ENCODE assay signal across 8 mouse cellular contexts in genomic region chr9:50775662-50776126, GRCm38 (mm10). TPM values are rescaled to one million over a fixed set of nuclear protein-coding genes. Genes with fewer than 3 reads are reported as not detected.
DNase-seq lines count a peak whose midpoint lies in the region; ATAC-seq and TF ChIP-seq lines count a peak whose summit lies in the region.

No protein-coding gene starts in this region.

- ATAC-seq in hematopoietic stem cell, adult 5-6 weeks (replicated peaks in 1 of 2; ENCODE audit: insufficient read depth in 1 of 2, low FRiP score in 2 of 2, low TSS enrichment in 1 of 2, low read depth in 1 of 2, poor library complexity in 2 of 2, severe bottlenecking in 2 of 2) = peak; percentile 17 to 42; a peak in 1 of 4 replicates
- ATAC-seq in lung, postnatal 0 days = peak; percentile 34

- H3K9me3 ChIP-seq in lung, postnatal 0 days (ENCODE audit: low read length) = no peaks in the 10 kb centered on the region

- peaks cover 15% of the 10 kb centered on the region for H3K4me1 ChIP-seq in bone marrow macrophage, adult 2 months (ENCODE audit: control insufficient read depth, insufficient read depth, low read length)
- H3K4me1 ChIP-seq in lung, postnatal 0 days (ENCODE audit: insufficient read depth, low read depth, low read length) = peaks cover 4% of the 10 kb centered on the region; the same call in 1 of the 2 replicates

- H3K27me3 ChIP-seq in lung, postnatal 0 days (replicated peaks; ENCODE audit: insufficient read depth, low read length) = no peaks in the 10 kb centered on the region

- DNase-seq in gastrocnemius, postnatal 10 days = peak; percentile 33
- no peak for DNase-seq in gastrocnemius, adult 18-20 months (ENCODE audit: low spot score)
- peak; percentile 22 for DNase-seq in 3T3-L1 (ENCODE audit: low read depth, low spot score)
- no peak for DNase-seq in lung, postnatal 0 days (ENCODE audit: low spot score)
- DNase-seq in yolk sac, embryonic 10.5 days (ENCODE audit: low spot score) = no peak
- DNase-seq in frontal cortex, postnatal 25 days (ENCODE audit: low spot score in 2 of 2) = no peak

- H3K9ac ChIP-seq in lung, postnatal 0 days (replicated peaks; ENCODE audit: low read depth) = peak overlapping the region; percentile 88

- H3K27ac ChIP-seq in bone marrow macrophage, adult 2 months (ENCODE audit: insufficient read depth, low read depth, low read length) = no peak overlapping the region
- no peak overlapping the region for H3K27ac ChIP-seq in lung, postnatal 0 days (ENCODE audit: low read length)

- peak overlapping the region; percentile 98 for H3K4me2 ChIP-seq in lung, postnatal 0 days (replicated peaks; ENCODE audit: low read depth, low read length)

- peak overlapping the region; percentile 67 for H3K4me3 ChIP-seq in bone marrow macrophage, adult 2 months (ENCODE audit: insufficient read depth, low read length)
- H3K4me3 ChIP-seq in lung, postnatal 0 days (ENCODE audit: low read depth, low read length) = peak overlapping the region; percentile 98

- no peak for TF ChIP-seq POLR2A in bone marrow macrophage, adult 2 months (IDR thresholded peaks at IDR 0.05; ENCODE audit: borderline replicate concordance, low read depth, low read length)

- no peak for TF ChIP-seq CTCF in bone marrow macrophage, adult 2 months (IDR thresholded peaks at IDR 0.05; ENCODE audit: low read depth, low read length)
- TF ChIP-seq CTCF in lung, postnatal 0 days (IDR thresholded peaks at IDR 0.05) = no peak

- TF ChIP-seq EP300 in lung, postnatal 0 days (IDR thresholded peaks at IDR 0.05) = no peak

- peaks cover 8% of the 10 kb centered on the region; the same call in 1 of the 2 replicates for H3K36me3 ChIP-seq in lung, postnatal 0 days (ENCODE audit: insufficient read depth, low read length)

- WGBS in lung, postnatal 0 days = under 1% methylated on average over 28 of the region's 30 CpGs

RNA-seq across cellular contexts. Expression of gene 1110032A03Rik, which starts 0.4 kb away (rescaled TPM):
- total RNA-seq in gastrocnemius, postnatal 10 days (2021) = 10 to 100 TPM; 11.4 to 12.6 TPM
- 10 to 100 TPM; 13.7 to 18.9 TPM for total RNA-seq in gastrocnemius, adult 18-20 months (2021)
- 47.7 and 48.7 TPM in 2 replicates for polyA plus RNA-seq in bone marrow macrophage, adult 2 months (2012; ENCODE audit: insufficient read depth, insufficient read length, missing spikeins)
- total RNA-seq in hematopoietic stem cell, adult 5-6 weeks (2017) = 22.5 and 37.0 TPM in 2 replicates
- polyA plus RNA-seq in lung, postnatal 0 days (2015; fragmentation: Nextera tagmentation; extraction: Ambion mirVana) = 72.3 and 79.8 TPM in 2 replicates

RNA-seq across cellular contexts. Expression of gene Alg9, which starts 0.9 kb away (rescaled TPM):
- total RNA-seq in gastrocnemius, postnatal 10 days (2021) = 10 to 100 TPM in 1 of 2 experiments, 1 to 10 TPM in 1; 8.2 to 13.4 TPM
- 10 to 100 TPM; 10.3 to 10.8 TPM for total RNA-seq in gastrocnemius, adult 18-20 months (2021)
- polyA plus RNA-seq in bone marrow macrophage, adult 2 months (2012; ENCODE audit: insufficient read depth, insufficient read length, missing spikeins) = 17.7 and 20.0 TPM in 2 replicates
- total RNA-seq in hematopoietic stem cell, adult 5-6 weeks (2017) = 18.0 and 18.2 TPM in 2 replicates
- 17.9 and 19.0 TPM in 2 replicates for polyA plus RNA-seq in lung, postnatal 0 days (2015; fragmentation: Nextera tagmentation; extraction: Ambion mirVana)

RNA-seq across cellular contexts. Expression of gene Fdxacb1, which starts 7.7 kb away (rescaled TPM):
- total RNA-seq in gastrocnemius, postnatal 10 days (2021) = 1 to 10 TPM; 4.0 to 4.9 TPM
- 1 to 10 TPM; 4.2 to 4.4 TPM for total RNA-seq in gastrocnemius, adult 18-20 months (2021)
- polyA plus RNA-seq in bone marrow macrophage, adult 2 months (2012; ENCODE audit: insufficient read depth, insufficient read length, missing spikeins) = 9.3 and 9.5 TPM in 2 replicates
- 8.8 and 8.9 TPM in 2 replicates for total RNA-seq in hematopoietic stem cell, adult 5-6 weeks (2017)
- polyA plus RNA-seq in lung, postnatal 0 days (2015; fragmentation: Nextera tagmentation; extraction: Ambion mirVana) = 10.2 and 12.1 TPM in 2 replicates

RNA-seq across cellular contexts. Expression of gene Hspb2, which starts 23.5 kb away (rescaled TPM):
- total RNA-seq in gastrocnemius, postnatal 10 days (2021) = 100 to 1,000 TPM; 120 to 128 TPM
- total RNA-seq in gastrocnemius, adult 18-20 months (2021) = 100 to 1,000 TPM; 120 to 134 TPM
- polyA plus RNA-seq in bone marrow macrophage, adult 2 months (2012; ENCODE audit: insufficient read depth, insufficient read length, missing spikeins) = not detected in 2 replicates
- total RNA-seq in hematopoietic stem cell, adult 5-6 weeks (2017) = not detected in 2 replicates
- 30.8 and 32.4 TPM in 2 replicates for polyA plus RNA-seq in lung, postnatal 0 days (2015; fragmentation: Nextera tagmentation; extraction: Ambion mirVana)

RNA-seq across cellular contexts. Expression of gene Cryab, which starts 24.6 kb away (rescaled TPM):
- total RNA-seq in gastrocnemius, postnatal 10 days (2021) = 100 to 1,000 TPM; 667 to 687 TPM
- total RNA-seq in gastrocnemius, adult 18-20 months (2021) = 1,000 to 10,000 TPM; 1,743 to 2,314 TPM
- 2.4 and 3.0 TPM in 2 replicates for polyA plus RNA-seq in bone marrow macrophage, adult 2 months (2012; ENCODE audit: insufficient read depth, insufficient read length, missing spikeins)
- 0.84 TPM in 1 of 2 replicates, not detected in the other for total RNA-seq in hematopoietic stem cell, adult 5-6 weeks (2017)
- polyA plus RNA-seq in lung, postnatal 0 days (2015; fragmentation: Nextera tagmentation; extraction: Ambion mirVana) = 442 and 571 TPM in 2 replicates

Comparison
In these comparisons a context has a peak if more than half of its experiments do, and no peak if none do; other contexts are left out.
1. DNase-seq: peak in gastrocnemius, postnatal 10 days (single experiment) and 3T3-L1 (single experiment); none in gastrocnemius, adult 18-20 months (single experiment), lung, postnatal 0 days (single experiment), yolk sac, embryonic 10.5 days (single experiment) and frontal cortex, postnatal 25 days (0 of 2).